Mouse (Mus musculus) brain, embryonic 18.5 days (tissue): ENCODE results near the gene Klk1b1.
"Not testable (repeated sequence)": the region's sequence is repeated elsewhere in the genome, so short reads cannot be mapped to it uniquely, and the experiment has no call there.

Source experiments
- DNase-seq: peaks from one replicate; pipeline ENCODE4 v3.0.0-alpha.2; 2012; ENCODE audit warnings: low read depth, low spot score

Gene Klk1b1

DNA sequence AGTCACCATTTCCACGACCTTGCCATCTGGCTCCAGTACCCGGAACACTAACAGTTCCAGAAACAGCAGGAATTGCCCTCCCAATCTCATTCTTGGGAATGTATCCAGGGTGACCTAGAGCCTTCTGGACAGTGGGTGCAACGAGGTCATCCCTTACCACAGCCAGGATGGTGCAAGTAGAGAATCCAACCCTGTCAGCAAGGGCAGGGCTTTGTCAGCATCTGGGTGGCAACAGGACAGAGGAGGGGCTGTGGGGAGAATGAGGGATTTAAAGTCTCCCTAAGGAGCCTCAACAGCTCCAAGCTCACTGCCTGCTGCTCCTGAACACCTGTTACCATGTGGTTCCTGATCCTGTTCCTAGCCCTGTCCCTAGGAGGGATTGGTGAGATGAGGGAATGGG lies at the start of gene Klk1b1:
Gene Klk1b1 (plus strand): TSS at position 301 of the 400 bp plus-strand sequence.
- no peak for DNase-seq

DNA sequence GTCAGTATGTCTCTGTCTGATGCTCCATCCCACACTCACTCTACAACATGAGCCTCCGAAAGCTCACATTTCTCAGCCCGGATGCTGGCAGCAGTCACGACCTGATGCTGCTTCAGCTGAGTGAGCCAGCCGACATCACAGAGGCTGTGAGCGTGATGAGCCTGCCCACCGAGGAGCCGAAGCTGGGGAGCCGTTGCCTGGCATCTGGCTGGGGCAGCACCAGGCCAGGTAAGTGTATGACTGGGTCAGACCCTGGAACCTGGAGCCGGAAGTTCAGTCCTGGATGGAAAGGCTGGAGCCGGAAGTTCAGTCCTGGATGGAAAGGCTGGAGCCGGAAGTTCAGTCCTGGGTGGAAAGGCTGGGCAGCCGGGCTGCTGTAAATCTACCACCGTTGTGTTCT lies 48.1 kb upstream of the Klk1b1 start:
- DNase-seq = no peak

GRCm38 (mm10) chr7:43918871-43919270 lies 47.7 kb upstream of the Klk1b1 start:
- DNase-seq = no peak

GRCm38 (mm10) chr7:43919559-43920451 lies 46.7 kb upstream of the Klk1b1 start:
- DNase-seq = no peak

GRCm38 (mm10) chr7:43920582-43920981 lies 46.0 kb upstream of the Klk1b1 start:
- DNase-seq = no peak

GRCm38 (mm10) chr7:43921087-43921486 lies 45.5 kb upstream of the Klk1b1 start:
- no peak for DNase-seq

DNA sequence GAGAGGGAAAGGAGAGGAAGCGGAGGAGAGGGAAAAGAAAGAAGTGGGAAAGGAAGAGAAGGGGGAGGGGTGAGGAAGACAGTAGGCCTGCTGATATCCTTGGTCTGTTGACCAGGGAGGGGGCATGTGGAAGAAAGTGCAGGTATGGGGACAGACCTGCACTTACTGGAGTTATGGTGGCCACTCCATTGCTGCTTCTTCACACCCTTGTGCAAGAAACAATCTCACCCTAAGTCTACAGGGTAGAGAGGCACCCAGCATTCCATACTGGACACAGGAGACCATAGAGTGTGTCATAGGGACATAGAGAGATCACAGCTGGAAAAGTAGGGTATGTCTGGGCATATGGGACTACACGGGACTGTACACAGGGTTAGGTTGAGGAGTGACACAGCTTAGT lies 44.6 kb upstream of the Klk1b1 start:
- no peak for DNase-seq

GRCm38 (mm10) chr7:43925985-43926384 lies 40.6 kb upstream of the Klk1b1 start:
- no peak for DNase-seq

DNA sequence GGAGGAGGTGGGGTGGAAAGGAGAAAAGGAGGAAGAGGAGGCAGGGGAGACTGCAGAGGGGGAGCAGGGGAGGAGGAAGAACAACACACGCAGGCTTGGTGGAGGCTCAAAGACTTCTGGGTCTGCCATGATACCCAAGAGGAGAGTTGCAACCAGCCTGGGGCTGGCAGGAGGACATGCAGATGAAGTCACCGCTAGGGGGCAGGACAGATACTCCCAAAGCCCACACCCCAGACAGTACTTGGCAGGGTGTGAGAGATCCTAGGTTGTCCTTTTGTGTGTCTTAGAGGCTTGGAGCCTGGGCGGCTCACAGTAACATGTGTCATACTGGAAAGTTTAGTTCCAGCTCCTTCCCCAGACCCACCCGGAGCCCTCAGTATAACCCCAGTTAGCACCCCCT lies 38.0 kb upstream of the Klk1b1 start:
- no peak for DNase-seq

- no peak for DNase-seq
These were observed 34.2 kb upstream of the Klk1b1 start for GRCm38 (mm10) chr7:43932337-43932736.

GRCm38 (mm10) chr7:43933440-43933839 lies 33.1 kb upstream of the Klk1b1 start, which contains the start of gene Klk15:
Gene Klk15, plus strand, starts transcription at chr7:43933740.
- DNase-seq = no peak

GRCm38 (mm10) chr7:43934747-43935146 lies 31.8 kb upstream of the Klk1b1 start:
- no peak for DNase-seq

GRCm38 (mm10) chr7:43936551-43936950 lies 30.0 kb upstream of the Klk1b1 start:
- no peak for DNase-seq

GRCm38 (mm10) chr7:43942293-43942692 lies 24.3 kb upstream of the Klk1b1 start:
- not testable (repeated sequence) for DNase-seq

DNA sequence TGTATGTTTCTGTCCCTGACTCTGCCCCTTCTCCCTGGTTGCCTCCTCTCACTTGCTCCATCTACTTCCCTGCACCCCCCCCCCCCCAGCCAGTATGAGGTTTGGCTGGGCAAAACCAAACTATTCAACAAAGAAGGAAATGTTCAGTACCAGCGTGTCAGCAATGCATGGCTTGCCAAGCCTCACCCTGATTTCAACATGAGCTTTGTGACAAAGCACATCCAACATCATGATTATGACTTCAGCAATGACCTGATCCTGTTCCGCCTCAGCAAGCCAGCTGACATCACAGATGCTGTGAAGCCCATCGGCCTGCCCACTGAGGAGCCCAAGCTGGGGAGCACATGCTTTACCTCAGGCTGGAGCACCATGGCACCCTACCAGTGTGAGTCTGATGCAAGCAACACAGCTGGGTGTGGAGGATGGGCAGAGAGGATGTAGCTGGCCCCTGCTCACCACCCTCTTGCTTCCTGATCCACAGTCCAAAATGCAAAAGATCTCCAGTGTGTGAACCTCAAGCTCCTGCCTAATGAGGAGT lies 21.8 kb upstream of the Klk1b1 start:
- no peak for DNase-seq

- DNase-seq = no peak
These were observed 16.2 kb upstream of the Klk1b1 start, which contains the start of gene Klk1b8 for GRCm38 (mm10) chr7:43950364-43950763. Gene Klk1b8, plus strand, starts transcription at chr7:43950664.

GRCm38 (mm10) chr7:43952703-43953102 lies 13.8 kb upstream of the Klk1b1 start:
- DNase-seq = no peak

DNA sequence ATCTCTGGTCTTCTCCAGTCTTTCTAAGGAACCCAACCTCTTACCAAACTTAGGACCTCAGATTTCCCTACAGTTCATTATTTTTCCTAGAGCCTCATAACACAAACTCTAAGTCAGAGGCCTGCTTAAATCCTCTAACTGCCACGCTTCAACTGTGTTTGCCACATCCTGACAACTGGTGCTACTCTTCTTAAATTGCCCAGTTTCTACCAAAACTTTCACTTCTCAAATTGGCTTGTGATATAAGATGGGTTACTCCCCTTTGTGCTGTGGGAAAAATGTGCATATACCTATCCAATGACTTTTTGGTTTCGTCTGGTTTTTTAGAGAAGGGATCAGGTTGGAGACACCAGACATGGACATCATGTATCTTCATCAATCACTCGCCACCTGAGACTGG lies 507 bp downstream of the Klk1b1 start:
- no peak for DNase-seq

- no peak for DNase-seq
These were observed 1.1 kb downstream of the Klk1b1 start for GRCm38 (mm10) chr7:43967612-43968011.

GRCm38 (mm10) chr7:43975761-43976160 lies 9.2 kb downstream of the Klk1b1 start, which contains the start of gene Klk1b9:
Gene Klk1b9, plus strand, starts transcription at chr7:43976061.
- not testable (repeated sequence) for DNase-seq

- no peak for DNase-seq
These were observed 19.1 kb downstream of the Klk1b1 start for GRCm38 (mm10) chr7:43985657-43986056.

- DNase-seq = not testable (repeated sequence)
These were observed 28.3 kb downstream of the Klk1b1 start for GRCm38 (mm10) chr7:43994821-43995220.

DNA sequence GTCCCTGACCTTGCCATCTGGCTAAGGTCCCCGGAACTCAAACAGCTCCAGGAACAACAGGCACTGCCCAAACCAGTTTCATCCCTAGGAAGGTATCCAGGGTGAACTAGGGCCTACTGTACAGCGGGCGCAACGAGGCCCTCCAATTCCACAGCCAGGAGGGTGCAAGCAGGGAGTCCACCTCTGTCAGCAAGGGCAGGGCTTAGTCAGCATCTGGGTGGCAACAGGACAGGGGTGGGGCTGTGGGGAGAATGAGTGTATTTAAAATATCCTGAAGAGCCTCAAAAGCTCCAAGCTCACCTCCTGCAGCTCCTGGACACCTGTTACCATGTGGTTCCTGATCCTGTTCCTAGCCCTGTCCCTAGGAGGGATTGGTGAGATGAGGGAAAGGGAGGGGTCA lies 29.0 kb downstream of the Klk1b1 start, which contains the start of gene Klk1b11:
Gene Klk1b11 (plus strand): TSS at position 301 of the 400 bp plus-strand sequence.
- not testable (repeated sequence) for DNase-seq
